Mouse (Mus musculus): ENCODE results near the gene Foxd3. TPM values are rescaled to one million over a fixed set of nuclear protein-coding genes. Genes with fewer than 3 reads are reported as not detected.
A peak's percentile ranks its signal among the peaks of the same experiment; 100 is the strongest.

Foxd3 gene
- polyA plus RNA-seq, 1 experiment from 2014 or later: 0.65 TPM

- Histone ChIP-seq H3K9ac (ENCODE audit: low read length) (no peak overlapping the region), H3K27me3 (ENCODE audit: control insufficient read depth, insufficient read depth, low read length) (peaks cover 22% of the 10 kb centered on the region; the same call in 1 of the 2 replicates), H3K9me3 (ENCODE audit: control insufficient read depth, low read length) (no peaks in the 10 kb centered on the region), H3K4me3 (ENCODE audit: low read depth, low read length) (no peak overlapping the region), H3K27ac (replicated peaks) (no peak overlapping the region), H3K36me3 (ENCODE audit: control insufficient read depth, insufficient read depth, low read length) (no peaks in the 10 kb centered on the region), H3K4me1 (replicated peaks; ENCODE audit: control insufficient read depth, insufficient read depth) (no peaks in the 10 kb centered on the region), H3K4me2 (replicated peaks; ENCODE audit: low read depth) (no peak overlapping the region)
- ATAC-seq (ENCODE audit: low FRiP score, low TSS enrichment): no peak
- 2% methylated on average over 34 of the region's 34 CpGs for WGBS
- no peak for DNase-seq (ENCODE audit: low spot score)
- TF ChIP-seq EP300 (optimal IDR thresholded peaks at IDR 0.05) (no peak), CTCF (IDR thresholded peaks at IDR 0.05; ENCODE audit: low read depth) (no peak)
Measured at GRCm38 (mm10) chr4:99662841-99663567, 6.9 kb downstream of the Foxd3 start.

- Histone ChIP-seq H3K9me3 (ENCODE audit: control insufficient read depth, low read length) (no peaks in the 10 kb centered on the region), H3K27ac (replicated peaks) (no peak overlapping the region), H3K4me3 (ENCODE audit: low read depth, low read length) (no peak overlapping the region), H3K4me2 (replicated peaks; ENCODE audit: low read depth) (no peak overlapping the region), H3K9ac (ENCODE audit: low read length) (no peak overlapping the region), H3K4me1 (replicated peaks; ENCODE audit: control insufficient read depth, insufficient read depth) (no peaks in the 10 kb centered on the region), H3K27me3 (ENCODE audit: control insufficient read depth, insufficient read depth, low read length) (peaks cover 21% of the 10 kb centered on the region; the same call in 1 of the 2 replicates), H3K36me3 (ENCODE audit: control insufficient read depth, insufficient read depth, low read length) (no peaks in the 10 kb centered on the region)
- ATAC-seq (ENCODE audit: low FRiP score, low TSS enrichment): no peak
- peak; percentile 36 for DNase-seq (ENCODE audit: low spot score)
- WGBS: 19% methylated on average over 8 of the region's 8 CpGs
- TF ChIP-seq CTCF (IDR thresholded peaks at IDR 0.05; ENCODE audit: low read depth) (peak; percentile 33; the same call in 1 of the 2 replicates), EP300 (optimal IDR thresholded peaks at IDR 0.05) (no peak)
Measured at GRCm38 (mm10) chr4:99663710-99664109, 7.6 kb downstream of the Foxd3 start.

- Histone ChIP-seq H3K36me3 (ENCODE audit: control insufficient read depth, insufficient read depth, low read length) (no peaks in the 10 kb centered on the region), H3K4me2 (replicated peaks; ENCODE audit: low read depth) (no peak overlapping the region), H3K27me3 (ENCODE audit: control insufficient read depth, insufficient read depth, low read length) (no peaks in the 10 kb centered on the region), H3K4me3 (ENCODE audit: low read depth, low read length) (no peak overlapping the region), H3K27ac (replicated peaks) (no peak overlapping the region), H3K9me3 (ENCODE audit: control insufficient read depth, low read length) (no peaks in the 10 kb centered on the region), H3K9ac (ENCODE audit: low read length) (no peak overlapping the region), H3K4me1 (replicated peaks; ENCODE audit: control insufficient read depth, insufficient read depth) (no peaks in the 10 kb centered on the region)
- TF ChIP-seq CTCF (IDR thresholded peaks at IDR 0.05; ENCODE audit: low read depth): no peak
- TF ChIP-seq EP300 (optimal IDR thresholded peaks at IDR 0.05): no peak
- no peak for DNase-seq (ENCODE audit: low spot score)
- no peak for ATAC-seq (ENCODE audit: low FRiP score, low TSS enrichment)
- WGBS: 72% methylated on average over 7 of the region's 7 CpGs
Measured at GRCm38 (mm10) chr4:99670203-99670851, 14.2 kb downstream of the Foxd3 start.

- ATAC-seq (ENCODE audit: low FRiP score, low TSS enrichment): no peak
- Histone ChIP-seq H3K27me3 (ENCODE audit: control insufficient read depth, insufficient read depth, low read length) (no peaks in the 10 kb centered on the region), H3K27ac (replicated peaks) (no peak overlapping the region), H3K4me1 (replicated peaks; ENCODE audit: control insufficient read depth, insufficient read depth) (no peaks in the 10 kb centered on the region), H3K9me3 (ENCODE audit: control insufficient read depth, low read length) (no peaks in the 10 kb centered on the region), H3K36me3 (ENCODE audit: control insufficient read depth, insufficient read depth, low read length) (no peaks in the 10 kb centered on the region), H3K4me2 (replicated peaks; ENCODE audit: low read depth) (no peak overlapping the region), H3K4me3 (ENCODE audit: low read depth, low read length) (no peak overlapping the region), H3K9ac (ENCODE audit: low read length) (no peak overlapping the region)
- DNase-seq (ENCODE audit: low spot score): no peak
- no peak for TF ChIP-seq EP300 (optimal IDR thresholded peaks at IDR 0.05)
- no peak for TF ChIP-seq CTCF (IDR thresholded peaks at IDR 0.05; ENCODE audit: low read depth)
Measured at GRCm38 (mm10) chr4:99675191-99675590, 19.1 kb downstream of the Foxd3 start.

- H3K36me3 ChIP-seq (ENCODE audit: control insufficient read depth, insufficient read depth, low read length): no peaks in the 10 kb centered on the region
- ATAC-seq (ENCODE audit: low FRiP score, low TSS enrichment) (no peak), DNase-seq (ENCODE audit: low spot score) (no peak)
- no peaks in the 10 kb centered on the region for H3K4me1 ChIP-seq (replicated peaks; ENCODE audit: control insufficient read depth, insufficient read depth)
- TF ChIP-seq EP300 (optimal IDR thresholded peaks at IDR 0.05) (no peak), CTCF (IDR thresholded peaks at IDR 0.05; ENCODE audit: low read depth) (no peak)
- 79% methylated on average over 6 of the region's 6 CpGs for WGBS
- no peak overlapping the region for H3K4me2 ChIP-seq (replicated peaks; ENCODE audit: low read depth)
- H3K4me3 ChIP-seq (ENCODE audit: low read depth, low read length): no peak overlapping the region
- no peaks in the 10 kb centered on the region for H3K9me3 ChIP-seq (ENCODE audit: control insufficient read depth, low read length)
- H3K9ac ChIP-seq (ENCODE audit: low read length): no peak overlapping the region
- H3K27me3 ChIP-seq (ENCODE audit: control insufficient read depth, insufficient read depth, low read length): no peaks in the 10 kb centered on the region
- H3K27ac ChIP-seq (replicated peaks): no peak overlapping the region
Measured at GRCm38 (mm10) chr4:99683941-99684340, 27.8 kb downstream of the Foxd3 start.

GRCm38 (mm10) chr4:99686308-99686707 is 30.2 kb downstream of the Foxd3 start:
- Histone ChIP-seq H3K36me3 (ENCODE audit: control insufficient read depth, insufficient read depth, low read length) (no peaks in the 10 kb centered on the region), H3K9ac (ENCODE audit: low read length) (no peak overlapping the region), H3K4me2 (replicated peaks; ENCODE audit: low read depth) (no peak overlapping the region), H3K4me1 (replicated peaks; ENCODE audit: control insufficient read depth, insufficient read depth) (no peaks in the 10 kb centered on the region), H3K27ac (replicated peaks) (no peak overlapping the region), H3K9me3 (ENCODE audit: control insufficient read depth, low read length) (no peaks in the 10 kb centered on the region), H3K4me3 (ENCODE audit: low read depth, low read length) (no peak overlapping the region), H3K27me3 (ENCODE audit: control insufficient read depth, insufficient read depth, low read length) (no peaks in the 10 kb centered on the region)
- 39% methylated on average over 5 of the region's 5 CpGs for WGBS
- DNase-seq (ENCODE audit: low spot score) (no peak), ATAC-seq (ENCODE audit: low FRiP score, low TSS enrichment) (no peak)
- TF ChIP-seq EP300 (optimal IDR thresholded peaks at IDR 0.05) (no peak), CTCF (IDR thresholded peaks at IDR 0.05; ENCODE audit: low read depth) (no peak)

Small RNAs within 50 kb of the gene (microRNA-seq; reads per million reads assigned to microRNA genes)
- gene Gm23366: not detected

Other genes with a start within 250 kb of the Foxd3 start
- 7.6 and 7.8 TPM in 2 replicates for gene Alg6, start 59.4 kb downstream of the Foxd3 start, polyA plus RNA-seq (2015; fragmentation: Nextera tagmentation; extraction: Ambion mirVana)
- 9.0 and 9.5 TPM in 2 replicates for gene Efcab7, start 172.9 kb downstream of the Foxd3 start, polyA plus RNA-seq (2015; fragmentation: Nextera tagmentation; extraction: Ambion mirVana)

Measured in stomach, postnatal 0 days (tissue).